Mouse (Mus musculus): ENCODE measurements around the gene Nfatc4. TPM values are rescaled to one million over a fixed set of nuclear protein-coding genes. Genes with fewer than 3 reads are reported as not detected.

The Nfatc4 gene
- polyA plus RNA-seq, 1 experiment from 2014 or later = 12.0 TPM

DNA sequence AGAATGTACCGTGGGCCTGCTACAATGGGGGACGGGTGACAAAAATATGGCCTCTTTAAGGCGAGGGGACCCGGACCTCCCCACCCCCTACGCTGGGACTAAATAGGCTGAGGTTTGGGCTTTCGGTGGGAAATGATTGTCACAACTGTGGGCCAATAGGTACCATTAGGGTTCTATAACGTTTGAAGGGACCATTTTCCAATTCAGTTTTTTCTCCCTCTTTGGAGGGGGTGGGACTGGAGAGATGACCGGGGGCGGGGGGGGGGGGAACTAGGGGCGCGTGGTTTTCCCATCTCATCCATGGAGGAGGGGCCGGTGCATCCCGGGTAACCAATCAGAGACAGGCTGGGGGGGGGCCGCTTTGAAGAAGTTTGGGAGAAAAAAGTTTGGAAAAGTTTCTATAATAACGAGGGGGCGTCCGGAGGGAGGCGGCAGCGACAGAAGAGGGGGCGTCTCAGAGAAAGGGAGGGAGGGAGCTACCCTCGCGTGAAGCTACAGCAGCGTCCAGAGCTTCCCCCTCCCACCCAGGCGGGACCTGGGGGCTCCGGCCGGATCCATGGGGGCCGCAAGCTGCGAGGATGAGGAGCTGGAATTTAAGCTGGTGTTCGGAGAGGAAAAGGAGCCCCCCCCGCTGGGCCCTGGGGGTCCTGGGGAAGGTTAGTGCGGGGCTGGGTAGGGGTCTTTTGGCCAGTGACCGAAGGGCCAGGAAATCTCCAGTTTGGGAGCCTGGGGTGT is 1.7 kb downstream of the Nfatc4 start:
- Histone ChIP-seq H3K27ac (peak overlapping the region; percentile 87), H3K9ac (peak overlapping the region; percentile 80), H3K36me3 (no peaks in the 10 kb centered on the region), H3K9me3 (no peaks in the 10 kb centered on the region), H3K4me3 (peak overlapping the region; percentile 63), H3K4me2 (peak overlapping the region; percentile 92), H3K27me3 (peaks cover 39% of the 10 kb centered on the region), H3K4me1 (replicated peaks) (peaks cover 44% of the 10 kb centered on the region)
- 2% methylated on average over 32 of the region's 32 CpGs for WGBS
- no peak for ATAC-seq (ENCODE audit: low FRiP score)

DNA sequence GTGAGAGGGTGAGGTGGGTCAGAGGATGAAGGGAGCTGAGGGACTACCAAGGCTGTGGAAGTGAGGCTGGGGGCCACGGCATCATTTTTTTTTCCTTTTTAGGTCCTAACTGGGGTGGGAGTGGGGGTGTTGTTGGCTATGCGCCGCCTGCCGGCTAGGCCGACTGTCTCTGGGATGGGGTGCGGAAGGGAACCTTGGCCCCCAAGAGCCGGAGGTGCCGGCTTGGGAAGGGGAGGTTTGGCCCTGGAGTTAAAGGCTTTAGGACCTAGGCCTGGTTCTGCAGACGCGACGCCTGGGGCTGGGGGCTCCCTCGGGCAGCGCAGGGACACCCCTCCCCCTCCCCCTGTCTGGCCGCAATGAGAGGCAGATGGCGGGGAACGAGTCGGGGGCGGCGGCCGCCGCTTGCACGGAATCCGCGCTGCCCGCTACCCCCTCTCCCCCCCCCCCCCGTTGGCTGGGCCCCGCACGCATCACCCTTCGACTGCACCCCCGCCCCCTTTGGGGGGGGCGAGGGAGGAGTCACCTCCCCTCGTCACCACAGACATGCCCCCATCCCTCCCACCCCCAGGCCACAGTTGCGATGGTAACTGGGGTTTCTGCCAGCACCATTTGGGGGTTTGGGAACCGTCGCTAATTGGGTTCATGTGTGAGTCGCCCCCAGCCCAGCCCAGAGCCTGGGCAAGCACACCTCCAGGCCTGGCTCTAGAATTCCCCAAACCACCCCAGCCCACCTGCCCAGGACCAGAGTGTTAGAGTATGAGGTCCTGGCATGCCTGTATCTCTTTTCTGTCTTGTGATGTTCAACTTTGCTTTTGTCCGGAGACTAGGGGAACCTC is 2.5 kb downstream of the Nfatc4 start:
- peaks cover 44% of the 10 kb centered on the region for H3K4me1 ChIP-seq (replicated peaks)
- WGBS = 0% methylated on average over 18 of the region's 37 CpGs
- ATAC-seq (ENCODE audit: low FRiP score) = peak; percentile 9; the same call in 1 of the 2 replicates

DNA sequence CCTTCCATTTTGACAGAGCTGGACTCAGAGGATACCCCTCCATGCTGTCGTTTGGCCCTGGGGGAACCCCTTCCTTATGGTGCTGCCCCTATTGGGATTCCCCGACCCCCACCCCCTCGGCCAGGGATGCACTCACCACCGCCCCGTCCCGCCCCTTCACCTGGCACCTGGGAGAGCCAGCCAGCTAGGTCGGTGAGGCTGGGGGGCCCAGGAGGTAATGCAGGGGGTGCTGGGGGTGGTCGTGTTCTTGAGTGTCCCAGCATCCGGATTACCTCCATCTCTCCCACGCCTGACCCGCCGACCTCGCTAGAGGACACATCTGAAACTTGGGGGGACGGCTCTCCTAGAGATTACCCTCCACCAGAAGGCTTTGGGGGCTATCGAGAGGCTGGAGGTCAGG is 3.2 kb downstream of the Nfatc4 start:
- no peak for ATAC-seq (ENCODE audit: low FRiP score)
- Histone ChIP-seq H3K27me3 (peaks cover 39% of the 10 kb centered on the region), H3K4me1 (replicated peaks) (peaks cover 44% of the 10 kb centered on the region), H3K9me3 (no peaks in the 10 kb centered on the region), H3K4me2 (peak overlapping the region; percentile 92), H3K27ac (peak overlapping the region; percentile 18; the same call in 1 of the 2 replicates), H3K9ac (peak overlapping the region; percentile 76; the same call in 1 of the 2 replicates), H3K4me3 (peak overlapping the region; percentile 49), H3K36me3 (peaks cover 4% of the 10 kb centered on the region; the same call in 1 of the 2 replicates)
- WGBS = 4% methylated on average over 15 of the region's 15 CpGs

More for the DNA sequence above, 2.5 kb downstream of the Nfatc4 start:
- peak overlapping the region; percentile 74 for H3K27ac ChIP-seq
- H3K9me3 ChIP-seq = no peaks in the 10 kb centered on the region
- H3K4me3 ChIP-seq = peak overlapping the region; percentile 49
- H3K36me3 ChIP-seq = peaks cover 2% of the 10 kb centered on the region; the same call in 1 of the 2 replicates
- peak overlapping the region; percentile 92 for H3K4me2 ChIP-seq
- peaks cover 39% of the 10 kb centered on the region for H3K27me3 ChIP-seq
- H3K9ac ChIP-seq = peak overlapping the region; percentile 76

DNA sequence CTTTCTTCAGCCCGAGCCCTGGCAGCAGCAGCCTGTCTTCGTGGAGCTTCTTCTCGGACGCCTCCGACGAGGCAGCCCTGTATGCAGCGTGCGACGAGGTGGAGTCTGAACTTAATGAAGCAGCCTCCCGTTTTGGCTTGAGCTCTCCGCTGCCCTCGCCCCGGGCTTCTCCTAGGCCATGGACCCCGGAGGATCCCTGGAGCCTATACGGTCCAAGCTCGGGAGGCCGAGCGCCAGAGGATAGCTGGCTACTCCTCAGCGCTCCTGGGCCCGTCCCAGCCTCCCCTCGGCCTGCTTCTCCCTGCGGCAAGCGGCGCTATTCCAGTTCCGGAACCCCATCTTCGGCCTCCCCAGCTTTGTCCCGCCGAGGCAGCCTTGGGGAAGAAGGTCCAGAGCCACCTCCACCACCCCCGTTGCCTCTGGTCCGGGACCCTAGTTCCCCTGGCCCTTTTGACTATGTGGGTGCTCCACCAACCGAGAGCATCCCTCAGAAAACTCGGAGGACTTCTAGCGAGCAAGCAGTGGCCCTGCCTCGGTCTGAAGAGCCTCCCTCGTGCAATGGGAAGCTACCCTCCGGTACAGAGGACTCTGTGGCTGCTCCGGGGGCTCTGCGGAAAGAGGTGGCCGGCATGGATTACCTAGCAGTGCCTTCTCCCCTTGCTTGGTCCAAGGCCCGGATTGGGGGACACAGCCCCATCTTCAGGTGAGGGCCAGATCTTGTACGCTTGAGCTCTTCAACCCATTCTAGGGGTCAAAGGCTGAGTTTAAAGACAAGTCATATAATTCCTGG is 3.8 kb downstream of the Nfatc4 start:
- Histone ChIP-seq H3K4me1 (replicated peaks) (peaks cover 44% of the 10 kb centered on the region), H3K27ac (no peak overlapping the region), H3K9ac (peak overlapping the region; percentile 76)

DNA sequence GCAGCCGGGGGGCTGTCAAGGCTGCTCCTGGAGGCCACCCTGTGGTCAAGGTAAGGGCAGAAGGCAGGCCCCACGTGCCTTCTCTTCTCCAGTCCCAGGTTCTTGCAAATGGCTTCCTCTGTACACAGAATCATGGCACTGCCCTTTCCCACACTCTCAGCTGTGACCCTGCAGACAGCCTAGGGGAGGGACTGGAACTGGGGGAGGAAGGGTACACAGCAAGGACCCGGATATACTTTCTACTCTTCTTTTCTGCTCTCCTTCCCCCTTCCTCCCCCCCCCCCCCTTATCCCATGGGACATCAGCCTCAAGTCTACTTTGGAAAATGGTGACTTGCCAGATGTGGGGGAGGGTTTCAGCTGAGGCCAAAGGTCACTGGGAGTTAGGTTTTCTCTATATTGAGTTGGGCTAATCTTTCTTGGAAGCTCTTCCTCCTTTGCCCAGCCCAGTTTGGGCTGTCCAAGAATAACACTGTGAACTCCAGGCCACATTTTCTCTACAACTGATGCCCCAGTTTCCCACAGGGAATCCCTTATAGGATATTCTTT is 5.8 kb downstream of the Nfatc4 start:
- Histone ChIP-seq H3K9me3 (no peaks in the 10 kb centered on the region), H3K4me1 (replicated peaks) (peaks cover 32% of the 10 kb centered on the region), H3K9ac (no peak overlapping the region), H3K27me3 (peaks cover 39% of the 10 kb centered on the region), H3K4me2 (no peak overlapping the region), H3K36me3 (peaks cover 4% of the 10 kb centered on the region; the same call in 1 of the 2 replicates), H3K27ac (no peak overlapping the region), H3K4me3 (no peak overlapping the region)
- whole genome bisulfite sequencing = 55% methylated on average over 3 of the region's 3 CpGs
- ATAC-seq (ENCODE audit: low FRiP score) = no peak

More for the DNA sequence above, 3.8 kb downstream of the Nfatc4 start:
- Histone ChIP-seq H3K4me2 (peak overlapping the region; percentile 92), H3K36me3 (peaks cover 4% of the 10 kb centered on the region; the same call in 1 of the 2 replicates), H3K9me3 (no peaks in the 10 kb centered on the region), H3K27me3 (peaks cover 39% of the 10 kb centered on the region), H3K4me3 (peak overlapping the region; percentile 49)
- ATAC-seq (ENCODE audit: low FRiP score) = no peak
- WGBS = 9% methylated on average over 41 of the region's 41 CpGs

DNA sequence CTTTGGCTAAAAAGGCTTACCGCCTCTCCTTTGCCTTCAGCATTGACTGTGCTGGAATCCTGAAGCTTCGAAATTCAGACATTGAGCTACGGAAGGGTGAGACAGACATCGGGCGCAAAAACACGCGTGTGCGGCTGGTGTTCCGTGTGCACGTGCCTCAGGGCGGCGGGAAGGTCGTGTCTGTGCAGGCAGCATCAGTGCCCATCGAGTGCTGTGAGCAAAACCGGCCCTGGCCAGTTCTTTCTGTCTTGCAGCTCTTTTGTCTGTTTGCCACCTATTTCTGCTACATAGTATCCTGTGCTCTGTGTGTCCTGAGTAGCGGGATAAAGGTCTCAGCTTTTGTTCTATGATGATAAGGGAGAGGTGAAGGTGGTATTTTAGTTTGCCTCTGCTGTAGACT is 6.9 kb downstream of the Nfatc4 start:
- H3K36me3 ChIP-seq = peaks cover 4% of the 10 kb centered on the region; the same call in 1 of the 2 replicates
- no peak overlapping the region for H3K27ac ChIP-seq
- H3K27me3 ChIP-seq = peaks cover 37% of the 10 kb centered on the region
- no peak overlapping the region for H3K4me3 ChIP-seq
- WGBS = 89% methylated on average over 16 of the region's 16 CpGs
- no peaks in the 10 kb centered on the region for H3K9me3 ChIP-seq
- no peak overlapping the region for H3K4me2 ChIP-seq
- no peak overlapping the region; the same call in 1 of the 2 replicates for H3K9ac ChIP-seq
- peaks cover 23% of the 10 kb centered on the region for H3K4me1 ChIP-seq (replicated peaks)
- no peak for ATAC-seq (ENCODE audit: low FRiP score)

DNA sequence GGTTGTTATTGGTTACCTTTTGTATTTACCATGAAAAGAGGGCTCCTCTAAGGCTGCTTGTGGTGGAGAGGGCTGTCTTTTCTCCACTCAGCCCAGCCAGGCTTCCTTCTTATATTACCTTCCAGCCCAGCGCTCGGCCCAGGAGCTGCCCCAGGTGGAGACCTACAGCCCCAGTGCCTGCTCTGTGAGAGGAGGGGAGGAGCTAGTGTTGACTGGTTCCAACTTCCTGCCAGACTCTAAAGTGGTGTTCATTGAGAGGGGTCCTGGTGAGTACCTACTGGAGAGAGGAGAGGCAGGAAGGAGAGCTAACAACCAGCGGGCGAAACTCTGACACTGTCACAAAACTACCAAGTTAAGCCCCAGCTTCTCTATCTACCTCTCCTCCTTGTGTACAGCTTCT is 7.4 kb downstream of the Nfatc4 start:
- WGBS = 92% methylated on average over 4 of the region's 4 CpGs
- Histone ChIP-seq H3K4me1 (replicated peaks) (peaks cover 19% of the 10 kb centered on the region), H3K27me3 (peaks cover 33% of the 10 kb centered on the region), H3K36me3 (peaks cover 4% of the 10 kb centered on the region; the same call in 1 of the 2 replicates), H3K4me3 (no peak overlapping the region), H3K9ac (no peak overlapping the region), H3K9me3 (no peaks in the 10 kb centered on the region), H3K4me2 (no peak overlapping the region), H3K27ac (no peak overlapping the region)
- ATAC-seq (ENCODE audit: low FRiP score) = no peak

DNA sequence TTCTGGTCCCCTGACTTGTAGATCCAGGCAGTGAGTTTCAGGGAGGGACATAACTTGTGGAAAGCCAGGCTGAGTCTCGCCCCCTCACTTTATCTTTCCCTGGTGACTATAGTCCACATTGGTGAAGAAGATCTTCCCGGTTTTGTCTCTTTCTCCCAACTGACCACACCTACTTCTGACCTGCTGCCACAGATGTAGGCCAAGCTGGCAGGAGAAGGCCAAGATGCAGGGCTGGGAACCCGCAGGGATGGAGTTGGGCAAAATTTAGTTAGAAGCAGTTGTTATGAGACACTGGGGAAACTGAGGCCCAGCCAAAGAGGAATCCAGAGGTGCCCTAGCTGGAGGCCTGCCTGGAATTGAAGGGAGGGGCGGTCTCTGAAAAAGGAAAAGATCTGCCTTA is 10.2 kb downstream of the Nfatc4 start:
- Histone ChIP-seq H3K27me3 (peaks cover 5% of the 10 kb centered on the region; the same call in 1 of the 2 replicates), H3K9me3 (no peaks in the 10 kb centered on the region), H3K36me3 (peaks cover 4% of the 10 kb centered on the region; the same call in 1 of the 2 replicates), H3K4me3 (no peak overlapping the region), H3K4me1 (replicated peaks) (peaks cover 5% of the 10 kb centered on the region; the same call in 1 of the 2 replicates), H3K9ac (no peak overlapping the region), H3K27ac (no peak overlapping the region), H3K4me2 (no peak overlapping the region)
- no peak for ATAC-seq (ENCODE audit: low FRiP score)
- 81% methylated on average over 4 of the region's 4 CpGs for WGBS

DNA sequence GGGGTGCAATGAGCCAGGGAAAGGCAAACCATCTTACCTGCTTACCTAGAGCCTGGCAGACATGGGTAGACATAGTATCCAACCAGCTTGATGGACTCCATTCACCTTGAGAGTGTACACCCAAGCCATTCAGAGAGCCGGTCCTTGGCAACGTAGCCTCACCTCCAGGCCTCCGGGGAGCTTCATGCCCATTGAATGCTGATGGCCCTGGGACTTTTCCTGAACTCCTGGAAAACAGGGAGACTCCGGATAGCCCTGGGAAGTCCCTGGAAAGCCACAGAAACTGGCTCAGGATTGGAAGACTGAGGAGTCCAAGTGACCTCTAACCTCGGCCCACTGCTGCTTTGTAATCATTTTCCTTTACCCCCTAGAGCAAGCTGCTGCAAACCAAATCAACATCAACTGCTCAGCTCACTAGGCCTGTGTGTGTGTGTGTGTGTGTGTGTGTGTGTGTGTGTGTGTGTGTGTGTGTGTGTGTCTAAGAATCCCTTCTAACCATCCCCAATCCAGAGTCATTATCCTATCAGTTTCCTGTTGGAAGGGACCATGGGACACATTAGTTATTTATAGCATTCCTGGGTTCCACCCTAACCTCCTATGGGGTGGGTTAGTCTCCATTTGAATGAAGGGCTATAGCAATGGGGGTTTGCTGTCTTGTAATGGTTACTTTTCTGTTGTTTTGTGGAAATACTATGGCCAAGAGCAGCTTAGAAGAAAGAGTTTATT is 12.0 kb downstream of the Nfatc4 start:
- Histone ChIP-seq H3K4me2 (no peak overlapping the region), H3K4me1 (replicated peaks) (peaks cover 5% of the 10 kb centered on the region; the same call in 1 of the 2 replicates), H3K9ac (no peak overlapping the region), H3K27ac (no peak overlapping the region), H3K27me3 (no peaks in the 10 kb centered on the region; the same call in 1 of the 2 replicates), H3K9me3 (no peaks in the 10 kb centered on the region), H3K4me3 (no peak overlapping the region), H3K36me3 (peaks cover 4% of the 10 kb centered on the region; the same call in 1 of the 2 replicates)
- 61% methylated on average over 5 of the region's 5 CpGs for WGBS
- ATAC-seq (ENCODE audit: low FRiP score) = no peak

DNA sequence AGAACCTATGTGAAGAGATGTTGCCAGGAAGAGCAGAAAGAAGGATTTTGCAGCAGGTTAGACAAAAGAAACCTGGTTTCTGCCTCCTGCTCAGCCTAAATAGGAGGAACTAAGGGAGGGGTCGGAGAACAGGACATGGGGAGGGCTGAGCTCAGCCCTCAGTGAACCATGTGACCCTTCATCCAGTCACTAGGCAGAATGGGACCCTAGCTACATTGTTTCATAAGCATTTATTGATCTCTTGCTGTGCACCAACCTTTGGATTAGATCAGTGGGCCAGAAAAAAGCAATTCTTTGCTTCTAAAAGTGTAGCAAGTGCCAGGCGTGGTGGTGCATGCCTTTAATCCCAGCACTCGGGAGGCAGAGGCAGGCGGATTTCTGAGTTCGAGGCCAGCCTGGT is 15.4 kb downstream of the Nfatc4 start:
- WGBS = 86% methylated on average over 5 of the region's 5 CpGs
- no peak overlapping the region for H3K27ac ChIP-seq
- no peaks in the 10 kb centered on the region for H3K9me3 ChIP-seq
- H3K36me3 ChIP-seq = no peaks in the 10 kb centered on the region
- no peaks in the 10 kb centered on the region for H3K27me3 ChIP-seq
- ATAC-seq (ENCODE audit: low FRiP score) = no peak
- no peak overlapping the region for H3K9ac ChIP-seq
- H3K4me1 ChIP-seq (replicated peaks) = peaks cover 5% of the 10 kb centered on the region; the same call in 1 of the 2 replicates
- H3K4me2 ChIP-seq = no peak overlapping the region
- no peak overlapping the region for H3K4me3 ChIP-seq

DNA sequence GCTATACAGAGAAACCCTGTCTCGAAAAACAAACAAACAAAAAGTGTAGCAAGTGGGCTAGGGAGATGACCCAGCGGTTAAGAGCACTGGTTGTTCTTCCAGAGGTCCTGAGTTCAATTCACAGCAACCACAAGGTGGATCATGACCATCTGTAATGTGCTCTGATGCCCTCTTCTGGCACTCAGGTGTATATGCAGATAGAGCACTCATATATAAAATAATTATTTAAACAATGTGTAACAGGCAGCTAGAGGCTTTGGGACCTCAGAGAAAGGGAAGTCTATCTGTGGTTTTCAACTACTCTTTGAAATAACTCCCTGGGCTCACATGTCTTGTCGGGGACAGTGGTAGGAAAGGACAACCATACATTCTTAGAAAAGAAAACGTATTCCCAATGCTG is 15.8 kb downstream of the Nfatc4 start:
- H3K27me3 ChIP-seq = no peaks in the 10 kb centered on the region
- ATAC-seq (ENCODE audit: low FRiP score) = no peak
- no peak overlapping the region for H3K4me3 ChIP-seq
- 85% methylated on average over 4 of the region's 4 CpGs for WGBS
- H3K36me3 ChIP-seq = no peaks in the 10 kb centered on the region
- H3K4me1 ChIP-seq (replicated peaks) = peaks cover 5% of the 10 kb centered on the region; the same call in 1 of the 2 replicates
- no peak overlapping the region for H3K4me2 ChIP-seq
- no peak overlapping the region for H3K9ac ChIP-seq
- H3K27ac ChIP-seq = no peak overlapping the region
- H3K9me3 ChIP-seq = no peaks in the 10 kb centered on the region

All from hindbrain, embryonic 13.5 days (tissue).